Mouse (Mus musculus) neural tube, embryonic 13.5 days (tissue): ENCODE results near the gene Prkn. TPM values are rescaled to one million over a fixed set of nuclear protein-coding genes. Genes with fewer than 3 reads are reported as not detected.
A peak's percentile ranks its signal among the peaks of the same experiment; 100 is the strongest.

Experiments
- ATAC-seq: fragments of 200-750 bp; cut with Nextera tagmentation; 2 replicates; pipeline ENCODE4 v1.8.0; 2017; ENCODE audit warnings: low read depth, mild to moderate bottlenecking, moderate TSS enrichment, moderate library complexity
- H3K27ac ChIP-seq: fragments of 300-500 bp; sonication (generic); replicated peaks from 2 replicates; pipeline ENCODE4 v1.5.1; 2015; ENCODE audit warnings: moderate library complexity, mild to moderate bottlenecking, inconsistent platforms
- H3K27me3 ChIP-seq: fragments of 300-500 bp; sonication (generic); 2 replicates; pipeline ENCODE4 v1.6.1; 2015; ENCODE audit warnings: mild to moderate bottlenecking, inconsistent platforms
- H3K36me3 ChIP-seq: fragments of 300-500 bp; sonication (generic); 2 replicates; pipeline ENCODE4 v1.6.1; 2015; ENCODE audit warnings: mild to moderate bottlenecking, inconsistent platforms
- H3K4me1 ChIP-seq: fragments of 300-500 bp; sonication (generic); replicated peaks from 2 replicates; pipeline ENCODE4 v1.6.1; 2015; ENCODE audit warnings: inconsistent platforms
- H3K4me2 ChIP-seq: fragments of 300-500 bp; sonication (generic); 2 replicates; pipeline ENCODE4 v1.6.1; 2015; ENCODE audit warnings: inconsistent platforms, mild to moderate bottlenecking, moderate library complexity
- H3K4me3 ChIP-seq: fragments of 300-500 bp; sonication (generic); 2 replicates; pipeline ENCODE4 v1.5.1; 2015; ENCODE audit warnings: mild to moderate bottlenecking, inconsistent platforms
- H3K9ac ChIP-seq: fragments of 300-500 bp; sonication (generic); 2 replicates; pipeline ENCODE4 v1.6.1; 2015; ENCODE audit warnings: moderate library complexity, mild to moderate bottlenecking, inconsistent platforms
- H3K9me3 ChIP-seq: fragments of 300-500 bp; sonication (generic); 2 replicates; pipeline ENCODE4 v1.6.1; 2016; ENCODE audit warnings: inconsistent platforms
- WGBS: fragments of 180-500 bp; shearing (Covaris S2); methylation state at CpG from one replicate; pipeline ENCODE4 v1.1.7; 2015; 5-methylcytosine and 5-hydroxymethylcytosine counted together
- polyA plus RNA-seq: library from polyadenylated mRNA; unstranded; fragments of >200 nt; fragmentation: Nextera tagmentation; extraction: Ambion mirVana; gene quantifications from 2 replicates; pipeline ENCODE4 v1.2.1, GENCODE M21; 2015

Prkn gene
- polyA plus RNA-seq, 1 experiment from 2014 or later = 3.6 TPM

DNA sequence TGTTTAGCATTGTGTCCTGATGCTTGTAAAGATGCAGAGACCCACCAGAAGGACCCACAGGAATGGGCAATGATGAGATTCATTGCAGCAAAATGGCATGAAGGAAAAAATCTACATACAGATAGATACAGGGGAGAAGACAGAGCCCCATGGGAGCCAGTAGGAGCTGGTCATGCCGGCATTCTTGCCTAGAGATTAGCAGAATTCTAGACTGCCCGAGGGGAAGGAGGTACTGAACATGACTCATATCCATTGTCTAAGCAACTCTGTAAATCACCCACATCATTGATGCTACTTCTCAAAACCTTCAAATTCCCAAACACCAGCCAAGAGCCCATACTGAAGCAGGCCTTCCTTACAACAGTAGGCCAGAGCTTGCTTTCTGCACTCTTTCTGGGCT is 591.1 kb downstream of the Prkn start:
- Histone ChIP-seq H3K9ac (no peak overlapping the region), H3K27me3 (no peaks in the 10 kb centered on the region), H3K9me3 (no peaks in the 10 kb centered on the region), H3K4me3 (no peak overlapping the region), H3K36me3 (no peaks in the 10 kb centered on the region), H3K27ac (no peak overlapping the region), H3K4me1 (no peaks in the 10 kb centered on the region), H3K4me2 (no peak overlapping the region)
- 92% methylated on average over 2 of the region's 2 CpGs for WGBS
- no peak for ATAC-seq

DNA sequence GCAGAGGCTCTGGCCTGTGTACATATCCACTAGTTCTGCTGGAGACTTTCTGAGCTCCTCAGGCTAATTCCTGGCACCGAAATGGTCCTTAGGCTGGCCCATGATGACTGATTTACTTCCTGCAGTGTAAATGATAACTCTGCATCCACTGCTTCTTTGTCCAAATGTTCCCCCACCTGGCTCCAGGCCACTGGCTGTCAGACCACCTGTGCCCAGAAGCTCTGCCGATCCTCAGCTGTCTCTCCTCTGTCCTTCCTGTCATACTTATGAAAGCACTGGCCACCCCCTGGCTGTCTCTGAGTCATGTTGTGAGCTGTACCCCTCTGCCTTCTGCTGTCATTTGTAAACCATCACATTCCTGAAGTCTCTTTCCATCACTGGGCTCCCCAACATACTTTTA is 592.4 kb downstream of the Prkn start:
- Histone ChIP-seq H3K9ac (no peak overlapping the region), H3K36me3 (no peaks in the 10 kb centered on the region), H3K27me3 (no peaks in the 10 kb centered on the region), H3K4me3 (no peak overlapping the region), H3K27ac (no peak overlapping the region), H3K9me3 (no peaks in the 10 kb centered on the region), H3K4me1 (no peaks in the 10 kb centered on the region), H3K4me2 (no peak overlapping the region)
- ATAC-seq = no peak
- 90% methylated on average over 2 of the region's 2 CpGs for WGBS

DNA sequence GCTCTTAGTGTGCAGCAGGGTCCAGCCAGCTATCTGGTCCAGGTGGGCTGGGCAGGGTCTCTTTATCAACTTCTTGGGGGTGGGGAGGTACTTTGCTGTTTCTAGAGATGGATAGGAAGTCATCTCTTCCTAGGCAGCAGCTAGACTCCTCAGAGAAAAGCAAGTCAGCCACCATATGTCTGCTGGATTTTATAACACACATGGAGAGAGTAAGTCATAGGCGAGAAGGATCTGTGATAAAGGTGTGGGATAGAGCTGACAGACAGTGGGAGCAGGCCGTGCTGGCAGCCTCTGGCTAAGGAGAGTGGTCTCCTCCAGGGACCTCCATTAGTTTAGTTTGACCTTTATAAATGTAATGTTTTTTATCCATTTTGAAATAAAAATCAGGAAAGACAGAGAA is 622.5 kb downstream of the Prkn start:
- WGBS = 50% methylated on average over 2 of the region's 2 CpGs
- no peak for ATAC-seq

DNA sequence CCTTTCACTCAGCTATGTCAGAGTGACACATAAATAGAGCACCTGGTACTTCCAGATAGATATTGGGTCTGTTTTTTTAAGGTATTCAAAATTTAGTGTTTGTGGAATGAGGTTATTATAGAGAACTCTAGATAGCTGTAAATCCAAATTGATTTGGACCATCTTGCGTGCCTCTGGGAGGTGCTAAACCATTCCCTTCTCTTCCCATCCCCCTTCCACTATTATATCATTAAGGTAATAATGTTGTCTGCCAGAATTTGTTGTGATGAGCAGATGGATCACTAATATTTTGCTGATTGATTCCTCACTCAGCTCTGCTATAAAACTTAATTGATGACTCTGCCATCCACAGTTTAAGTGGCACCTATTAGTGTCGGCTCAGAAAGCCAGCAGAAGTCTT is 625.9 kb downstream of the Prkn start:
- H3K4me2 ChIP-seq = no peak overlapping the region
- no peaks in the 10 kb centered on the region for H3K9me3 ChIP-seq
- H3K27ac ChIP-seq = peak overlapping the region; percentile 52
- H3K9ac ChIP-seq = no peak overlapping the region
- H3K27me3 ChIP-seq = no peaks in the 10 kb centered on the region
- no peak overlapping the region for H3K4me3 ChIP-seq
- H3K4me1 ChIP-seq = peaks cover 48% of the 10 kb centered on the region
- H3K36me3 ChIP-seq = no peaks in the 10 kb centered on the region
- peak; percentile 65 for ATAC-seq
- 30% methylated on average over 2 of the region's 2 CpGs for WGBS

More for the DNA sequence above, 622.5 kb downstream of the Prkn start:
- Histone ChIP-seq H3K4me3 (no peak overlapping the region), H3K9ac (no peak overlapping the region), H3K9me3 (no peaks in the 10 kb centered on the region), H3K4me1 (peaks cover 48% of the 10 kb centered on the region), H3K27me3 (no peaks in the 10 kb centered on the region), H3K27ac (no peak overlapping the region), H3K36me3 (no peaks in the 10 kb centered on the region), H3K4me2 (no peak overlapping the region)

DNA sequence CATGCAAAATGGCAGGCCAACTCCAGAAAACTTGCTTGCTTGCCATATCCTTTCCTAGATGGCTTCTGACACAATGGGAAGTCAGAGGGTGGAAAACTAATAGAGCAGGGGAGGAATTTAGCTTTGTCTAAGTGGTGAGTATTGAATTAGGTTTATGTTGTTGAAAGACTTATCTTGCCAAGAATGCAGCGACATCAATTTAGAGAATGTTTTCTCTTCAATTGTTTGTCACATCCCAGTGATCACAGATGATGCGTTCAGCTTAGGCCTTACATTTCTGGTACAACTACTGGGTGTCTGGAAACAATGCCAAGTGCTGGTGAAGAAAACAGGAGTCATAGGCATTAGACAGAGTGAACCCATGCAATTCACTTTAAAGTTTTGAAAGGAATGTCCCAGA is 628.4 kb downstream of the Prkn start:
- no peak overlapping the region for H3K27ac ChIP-seq
- H3K27me3 ChIP-seq = no peaks in the 10 kb centered on the region
- no peaks in the 10 kb centered on the region for H3K9me3 ChIP-seq
- WGBS = 77% methylated on average over 2 of the region's 2 CpGs
- no peak overlapping the region for H3K4me2 ChIP-seq
- no peak overlapping the region for H3K4me3 ChIP-seq
- no peak overlapping the region for H3K9ac ChIP-seq
- no peaks in the 10 kb centered on the region for H3K36me3 ChIP-seq
- peaks cover 35% of the 10 kb centered on the region for H3K4me1 ChIP-seq
- no peak for ATAC-seq

DNA sequence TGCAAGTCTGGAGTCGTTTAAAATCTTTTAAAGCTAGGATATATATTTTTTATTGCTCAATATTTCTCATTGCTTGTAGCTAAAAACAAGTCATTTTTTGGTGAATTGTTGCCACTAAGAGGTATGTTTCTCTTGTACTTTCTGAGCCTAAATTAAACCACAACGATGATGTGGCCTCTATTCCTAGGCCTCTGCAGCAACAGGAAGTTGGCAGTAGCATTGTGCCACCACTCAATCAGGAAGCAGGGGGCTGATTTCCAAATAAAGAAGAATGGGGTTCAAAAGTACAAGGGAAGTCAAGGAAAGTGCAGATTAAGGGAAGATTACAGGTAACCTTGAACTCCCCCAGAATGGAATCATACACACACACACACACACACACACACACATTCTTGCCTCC is 642.8 kb downstream of the Prkn start:
- no peak for ATAC-seq
- Histone ChIP-seq H3K4me3 (no peak overlapping the region), H3K27me3 (no peaks in the 10 kb centered on the region), H3K36me3 (no peaks in the 10 kb centered on the region), H3K4me1 (no peaks in the 10 kb centered on the region), H3K4me2 (no peak overlapping the region), H3K9ac (no peak overlapping the region), H3K27ac (no peak overlapping the region), H3K9me3 (no peaks in the 10 kb centered on the region)
- 86% methylated on average over 2 of the region's 2 CpGs for WGBS

DNA sequence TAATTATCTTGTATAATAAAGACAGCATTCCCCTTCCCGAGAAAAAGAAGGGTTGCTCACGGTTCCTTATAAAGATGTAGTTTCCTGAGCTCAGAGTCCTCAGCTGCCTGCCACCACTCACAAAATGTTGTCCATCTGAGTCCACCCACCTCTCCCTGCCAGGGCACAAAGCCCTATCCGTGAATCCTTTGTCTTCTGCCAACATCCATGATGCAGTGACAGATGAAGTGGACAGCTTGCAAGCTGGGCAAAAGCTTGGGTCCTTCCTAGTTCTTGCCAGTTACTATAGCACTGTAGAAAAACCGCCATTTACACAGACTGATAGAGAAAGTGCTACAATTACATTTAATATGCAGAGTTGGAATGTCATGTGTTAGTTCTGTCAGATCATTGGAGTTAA is 649.9 kb downstream of the Prkn start:
- no peak for ATAC-seq
- H3K27ac ChIP-seq = no peak overlapping the region
- no peaks in the 10 kb centered on the region for H3K36me3 ChIP-seq
- H3K9ac ChIP-seq = no peak overlapping the region
- 66% methylated on average over 4 of the region's 4 CpGs for WGBS
- H3K9me3 ChIP-seq = no peaks in the 10 kb centered on the region
- no peaks in the 10 kb centered on the region for H3K27me3 ChIP-seq
- H3K4me2 ChIP-seq = no peak overlapping the region
- H3K4me3 ChIP-seq = no peak overlapping the region
- no peaks in the 10 kb centered on the region; the same call in 1 of the 2 replicates for H3K4me1 ChIP-seq

DNA sequence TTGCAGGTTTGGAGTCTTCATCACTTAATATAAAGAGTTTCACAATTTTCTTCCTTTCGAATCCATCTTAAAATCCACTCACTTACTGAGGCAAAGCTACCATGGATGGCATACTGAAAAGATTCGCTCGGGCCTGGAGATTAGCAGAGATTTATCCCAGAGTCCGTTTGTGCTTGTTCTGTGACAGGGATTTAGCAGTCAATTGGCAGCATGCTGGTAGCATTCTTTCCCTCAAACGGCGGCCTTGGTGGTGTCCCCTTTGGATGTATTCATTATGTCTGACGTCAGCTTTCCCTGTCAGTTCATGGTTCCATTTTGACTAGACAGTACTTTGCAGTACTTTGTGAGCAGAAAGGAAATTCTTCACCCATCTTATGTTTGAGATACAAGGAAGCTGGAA is 662.4 kb downstream of the Prkn start:
- no peak overlapping the region for H3K4me3 ChIP-seq
- no peaks in the 10 kb centered on the region for H3K4me1 ChIP-seq
- WGBS = 84% methylated on average over 7 of the region's 7 CpGs
- no peak overlapping the region for H3K4me2 ChIP-seq
- H3K36me3 ChIP-seq = no peaks in the 10 kb centered on the region
- H3K9ac ChIP-seq = no peak overlapping the region
- H3K27ac ChIP-seq = no peak overlapping the region
- no peaks in the 10 kb centered on the region for H3K9me3 ChIP-seq
- ATAC-seq = no peak
- no peaks in the 10 kb centered on the region for H3K27me3 ChIP-seq

DNA sequence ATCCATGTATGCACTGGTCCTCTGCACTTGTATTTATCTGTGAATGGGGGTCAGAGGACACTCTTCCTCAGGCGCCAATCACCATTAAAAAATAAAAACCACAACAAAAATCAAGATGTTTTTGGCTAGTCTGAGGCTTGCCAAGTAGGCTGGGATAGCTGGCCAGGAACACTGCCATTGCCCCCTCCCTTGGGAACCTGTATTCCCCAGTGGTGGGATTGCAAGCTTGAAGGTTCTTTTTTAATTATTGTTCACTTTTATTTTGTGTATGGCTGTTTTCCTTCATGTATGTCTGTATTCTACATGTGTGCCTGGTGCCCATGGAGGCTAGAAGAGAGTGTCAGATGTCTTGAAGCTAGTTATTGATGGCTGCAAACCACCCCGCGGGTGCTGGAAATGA is 664.3 kb downstream of the Prkn start:
- WGBS = 94% methylated on average over 3 of the region's 3 CpGs
- Histone ChIP-seq H3K9ac (no peak overlapping the region), H3K4me2 (no peak overlapping the region), H3K27me3 (no peaks in the 10 kb centered on the region), H3K36me3 (no peaks in the 10 kb centered on the region), H3K9me3 (no peaks in the 10 kb centered on the region), H3K27ac (no peak overlapping the region), H3K4me3 (no peak overlapping the region), H3K4me1 (no peaks in the 10 kb centered on the region)
- no peak for ATAC-seq

DNA sequence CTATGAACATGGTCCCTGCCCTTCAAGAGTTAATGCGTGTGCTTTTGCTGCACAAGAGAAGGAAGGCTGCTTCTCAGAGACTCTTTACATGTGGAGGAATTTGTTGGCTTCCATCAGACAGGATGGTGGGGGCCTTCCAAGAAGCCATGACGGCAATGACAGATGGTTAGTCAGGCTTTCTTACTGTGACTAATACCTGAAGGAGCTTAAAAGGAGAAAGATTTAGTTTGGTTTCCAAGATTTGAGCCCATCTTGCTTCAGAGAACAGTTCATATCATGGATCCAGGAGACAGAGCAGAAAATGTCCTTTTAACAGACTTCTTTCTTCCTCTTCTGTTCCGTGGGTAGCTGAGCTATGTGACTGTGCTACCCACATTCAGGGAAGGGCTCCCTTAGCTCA is 666.9 kb downstream of the Prkn start:
- no peak overlapping the region for H3K4me3 ChIP-seq
- ATAC-seq = no peak
- H3K4me1 ChIP-seq = no peaks in the 10 kb centered on the region
- 88% methylated on average over 3 of the region's 3 CpGs for WGBS
- no peaks in the 10 kb centered on the region for H3K9me3 ChIP-seq
- H3K36me3 ChIP-seq = no peaks in the 10 kb centered on the region
- H3K4me2 ChIP-seq = no peak overlapping the region
- H3K27me3 ChIP-seq = no peaks in the 10 kb centered on the region
- H3K9ac ChIP-seq = no peak overlapping the region
- H3K27ac ChIP-seq = no peak overlapping the region

DNA sequence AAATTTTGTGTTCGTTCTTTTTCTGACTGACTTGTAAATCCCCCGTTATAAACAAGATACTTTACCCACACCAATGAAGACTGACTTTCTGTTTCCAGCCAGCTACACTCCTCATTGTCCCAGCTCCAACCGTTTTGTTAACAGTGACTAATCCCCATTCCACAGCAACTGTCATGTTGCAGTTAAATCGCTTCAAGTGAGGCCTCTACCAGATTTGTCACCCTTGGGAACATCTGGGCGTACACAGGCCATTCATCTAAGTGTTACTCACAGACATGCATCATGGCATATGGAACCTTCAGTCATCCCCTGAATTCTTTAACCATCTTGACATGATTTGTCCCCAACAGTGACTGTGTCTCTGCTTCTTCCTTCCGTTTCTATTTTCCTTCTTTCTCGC is 669.9 kb downstream of the Prkn start:
- Histone ChIP-seq H3K9ac (no peak overlapping the region), H3K4me1 (no peaks in the 10 kb centered on the region), H3K27me3 (no peaks in the 10 kb centered on the region), H3K4me2 (no peak overlapping the region), H3K9me3 (no peaks in the 10 kb centered on the region), H3K27ac (no peak overlapping the region), H3K4me3 (no peak overlapping the region), H3K36me3 (no peaks in the 10 kb centered on the region)
- no peak for ATAC-seq
- 72% methylated on average over 7 of the region's 7 CpGs for WGBS

DNA sequence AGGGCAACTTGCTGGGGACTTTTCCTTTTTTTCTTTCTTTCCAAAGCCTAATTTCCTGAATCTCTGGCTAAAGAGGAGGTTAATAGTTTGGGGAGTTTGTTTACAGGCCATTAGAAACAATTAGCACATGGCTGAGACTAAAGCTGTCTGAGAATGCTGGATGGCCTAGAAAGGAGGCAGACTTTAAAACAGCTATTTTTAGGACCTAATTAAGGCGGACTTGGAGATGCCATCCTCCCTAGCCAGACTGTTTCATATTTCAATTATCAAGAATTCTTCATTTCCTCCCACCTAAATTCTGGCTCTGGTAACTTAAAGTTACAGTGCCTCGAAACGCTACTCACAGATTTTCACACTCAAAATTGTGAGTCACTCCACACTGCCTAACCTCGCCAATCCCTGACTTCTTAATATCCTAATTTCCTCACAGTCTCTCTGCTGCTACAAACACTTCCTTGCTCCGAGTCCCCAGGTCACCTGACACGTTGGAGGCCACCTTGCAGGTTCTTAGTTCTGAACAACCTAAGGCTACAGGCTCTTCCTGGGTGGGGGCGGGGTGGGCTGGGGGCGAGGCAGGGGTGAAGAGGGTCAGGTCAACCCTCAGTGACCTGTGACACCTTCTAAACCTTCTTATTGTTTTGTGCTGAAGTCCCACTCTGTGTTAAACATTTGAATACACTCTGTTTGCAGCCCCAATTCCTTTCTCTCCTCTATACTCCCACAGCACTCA is 674.0 kb downstream of the Prkn start:
- Histone ChIP-seq H3K27ac (no peak overlapping the region), H3K4me1 (no peaks in the 10 kb centered on the region), H3K9ac (no peak overlapping the region), H3K36me3 (no peaks in the 10 kb centered on the region), H3K27me3 (no peaks in the 10 kb centered on the region), H3K4me2 (no peak overlapping the region), H3K9me3 (no peaks in the 10 kb centered on the region), H3K4me3 (no peak overlapping the region)
- WGBS = 39% methylated on average over 8 of the region's 8 CpGs
- no peak for ATAC-seq

DNA sequence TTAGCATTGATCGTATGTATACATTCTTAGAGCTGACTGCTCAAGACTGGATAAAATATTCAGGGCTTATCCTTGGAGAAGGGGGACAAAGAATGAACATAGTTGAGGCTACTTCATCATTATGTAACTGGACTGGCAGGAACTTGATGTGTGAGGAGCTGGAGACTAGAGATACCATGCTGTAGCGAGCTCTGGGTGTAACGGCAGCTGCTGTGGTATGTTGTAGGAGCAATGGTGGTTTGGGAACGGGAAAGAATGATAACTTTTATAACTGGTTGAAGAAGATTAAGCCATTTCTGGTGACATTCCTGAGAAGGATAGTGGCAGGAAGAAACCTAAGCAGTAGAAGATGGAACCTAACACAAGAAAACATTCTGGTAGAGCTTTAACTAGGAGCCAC is 675.4 kb downstream of the Prkn start:
- no peak overlapping the region for H3K27ac ChIP-seq
- H3K4me1 ChIP-seq = no peaks in the 10 kb centered on the region
- no peaks in the 10 kb centered on the region for H3K27me3 ChIP-seq
- H3K4me3 ChIP-seq = no peak overlapping the region
- no peak overlapping the region for H3K4me2 ChIP-seq
- H3K9me3 ChIP-seq = no peaks in the 10 kb centered on the region
- H3K9ac ChIP-seq = no peak overlapping the region
- ATAC-seq = no peak
- no peaks in the 10 kb centered on the region for H3K36me3 ChIP-seq
- WGBS = 88% methylated on average over 4 of the region's 4 CpGs
